Mouse (Mus musculus) neutrophil, adult 5-6 weeks (primary cell): ENCODE measurements around the gene Olfr391-ps. TPM values are rescaled to one million over a fixed set of nuclear protein-coding genes. Genes with fewer than 3 reads are reported as not detected.

Source experiments
- ATAC-seq: fragments of 151-379, 151-347 bp; 2 replicates; pipeline ENCODE4 v1.8.0; 2017; ENCODE audit warnings: mild to moderate bottlenecking, moderate TSS enrichment; ENCODE audit not compliant: insufficient number of reproducible peaks, poor library complexity, low FRiP score, severe bottlenecking; ENCODE audit errors: extremely low read depth
- total RNA-seq: library from RNA; stranded (forward); fragments of 200-1000 nt; gene quantifications from 2 replicates; pipeline ENCODE4 v1.2.3, GENCODE M21; 2017

Olfr391-ps gene
- not detected in 2 replicates for total RNA-seq

DNA sequence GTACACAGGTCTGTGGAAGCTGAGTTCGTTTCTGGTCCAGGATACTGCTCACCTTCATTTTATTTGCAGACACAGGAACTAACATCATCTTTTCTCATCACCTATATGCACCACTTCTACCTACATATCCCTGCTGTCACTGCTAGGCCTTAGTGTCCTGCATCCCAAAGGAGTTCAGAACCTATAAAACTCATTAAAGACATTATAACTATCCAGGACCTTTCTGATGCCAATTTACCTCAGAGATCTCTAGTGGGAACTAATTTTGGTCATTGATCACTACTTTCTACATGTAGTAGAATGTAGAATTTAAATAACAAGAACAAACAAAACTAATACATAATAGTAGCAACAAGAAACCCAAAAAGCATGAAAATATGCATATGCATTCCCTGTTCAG is at the start of gene Olfr391-ps:
Gene Olfr391-ps, minus strand, starts transcription at position 101 of the 400 bp plus-strand sequence.
- ATAC-seq, result no peak

DNA sequence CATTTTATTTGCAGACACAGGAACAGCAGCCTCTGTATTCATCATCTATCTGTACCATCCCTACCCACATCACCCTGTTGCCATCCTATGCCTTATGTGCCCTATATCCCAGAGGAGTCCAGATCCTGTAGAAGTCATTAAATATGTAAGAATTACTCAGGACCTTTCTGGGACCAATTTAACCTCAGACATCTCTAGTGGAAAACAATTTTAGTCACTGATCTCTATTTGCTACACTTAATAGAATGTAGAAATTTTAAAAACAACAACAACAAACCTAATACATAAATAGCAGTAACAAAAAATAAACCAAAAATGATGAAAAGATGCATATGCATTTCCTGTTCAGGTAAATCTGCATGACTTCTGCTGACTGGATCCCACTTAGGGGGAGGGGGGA is 48.5 kb upstream of the Olfr391-ps start, which contains the start of gene Olfr393:
Gene Olfr393, minus strand, starts transcription at position 101 of the 400 bp plus-strand sequence.
- no peak for ATAC-seq

DNA sequence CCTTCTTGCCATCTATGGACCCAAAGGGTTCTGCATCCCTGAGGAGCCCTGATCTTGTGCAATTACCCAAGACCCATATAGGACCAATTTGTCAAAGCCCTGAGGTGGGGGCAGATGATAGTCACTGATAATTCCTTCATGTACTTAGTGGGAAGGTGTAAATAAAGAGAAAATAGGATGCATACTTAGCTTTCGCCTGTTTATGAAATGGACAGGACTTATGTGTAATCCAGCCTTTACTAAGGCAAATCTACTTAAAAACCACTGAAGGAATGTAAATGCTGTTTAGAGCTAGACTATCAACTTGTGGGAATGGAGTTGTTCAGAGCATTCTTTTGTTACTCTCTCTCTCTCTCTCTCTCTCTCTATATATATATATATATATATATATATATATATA is 14.1 kb upstream of the Olfr391-ps start, which contains the start of gene Olfr392:
Gene Olfr392, minus strand, starts transcription at position 101 of the 400 bp plus-strand sequence.
- ATAC-seq, result no peak

DNA sequence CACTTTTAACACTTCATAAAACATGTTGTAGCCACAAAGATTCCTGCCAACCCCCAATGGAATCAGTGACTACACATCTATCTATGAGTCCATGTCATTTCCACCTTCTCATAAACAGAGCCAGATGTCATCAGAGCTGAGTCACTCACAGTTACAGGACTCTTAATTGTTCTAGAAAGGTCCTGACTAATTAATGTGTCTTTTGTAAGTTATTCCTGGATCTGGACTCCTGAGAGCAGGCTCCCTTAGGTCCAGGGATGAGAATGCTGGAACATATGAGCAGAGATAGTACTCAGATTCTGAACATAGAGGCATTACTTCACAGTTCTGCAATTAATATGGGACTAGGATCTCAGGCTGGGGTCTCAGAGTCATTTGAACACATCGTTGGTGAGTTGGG is 20.2 kb downstream of the Olfr391-ps start, which contains the start of gene Olfr390:
Gene Olfr390, plus strand, starts transcription at position 301 of the 400 bp plus-strand sequence.
- no peak for ATAC-seq

DNA sequence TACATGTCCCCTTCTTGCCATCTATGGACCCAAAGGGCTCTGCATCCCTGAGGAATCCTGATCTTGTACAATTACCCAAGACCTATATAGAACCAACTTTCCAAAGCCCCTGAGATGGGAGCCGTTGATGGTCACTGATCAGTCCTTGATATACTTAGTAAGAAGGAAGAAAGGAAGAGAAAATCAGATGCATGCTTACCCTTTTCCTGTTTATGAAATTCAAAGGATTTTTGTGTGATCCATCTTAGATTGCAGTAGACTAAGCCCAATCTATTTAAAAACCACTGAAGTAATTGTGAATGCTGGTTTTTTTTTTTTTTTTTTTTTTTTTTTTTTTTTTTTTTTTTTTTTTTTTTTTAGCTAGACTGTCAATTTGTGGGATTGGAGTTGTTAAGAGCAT is 22.2 kb downstream of the Olfr391-ps start, which contains the start of gene Olfr389:
Gene Olfr389, minus strand, starts transcription at position 101 of the 400 bp plus-strand sequence.
- no peak for ATAC-seq

DNA sequence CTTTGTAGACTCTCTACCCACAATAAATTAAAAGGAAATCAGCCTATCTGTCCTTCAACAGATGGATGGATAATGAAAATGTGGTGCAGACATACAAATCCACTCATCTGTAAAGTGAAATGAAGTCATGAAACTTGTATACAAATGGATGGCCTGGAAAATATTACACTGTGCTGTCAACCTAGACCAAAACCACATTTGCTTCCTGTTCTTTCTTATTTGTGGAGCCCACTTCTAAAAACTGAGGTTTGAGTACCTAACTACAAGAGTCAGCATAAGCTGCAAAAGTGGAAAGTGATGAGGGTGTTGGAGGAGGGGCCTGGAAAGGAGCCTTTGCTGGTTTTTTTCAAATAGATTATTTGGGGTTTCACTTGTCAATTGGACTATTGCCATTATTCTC is 43.7 kb downstream of the Olfr391-ps start:
- no peak for ATAC-seq

Other genes with a start within 250 kb of the Olfr391-ps start
- gene Olfr385, start 210.0 kb downstream of the Olfr391-ps start, total RNA-seq, result not detected in 2 replicates
- not detected in 2 replicates for gene Olfr384, start 204.5 kb downstream of the Olfr391-ps start, total RNA-seq
- not detected in 2 replicates for gene Zfp735, start 114.3 kb downstream of the Olfr391-ps start, total RNA-seq
- not detected in 2 replicates for gene Olfr389, start 22.3 kb downstream of the Olfr391-ps start, total RNA-seq
- not detected in 2 replicates for gene Olfr390, start 20.1 kb downstream of the Olfr391-ps start, total RNA-seq
- not detected in 2 replicates for gene Olfr392, start 14.0 kb upstream of the Olfr391-ps start, total RNA-seq
- gene Olfr393, start 48.4 kb upstream of the Olfr391-ps start, total RNA-seq, result not detected in 2 replicates
- 0.12 TPM in 1 of 2 replicates, not detected in the other for gene Olfr394, start 87.7 kb upstream of the Olfr391-ps start, total RNA-seq
- 0.12 TPM in 1 of 2 replicates, not detected in the other for gene Olfr395, start 106.2 kb upstream of the Olfr391-ps start, total RNA-seq
- gene Olfr23, start 133.6 kb upstream of the Olfr391-ps start, total RNA-seq, result not detected in 2 replicates
- not detected in 2 replicates for gene Olfr397, start 157.8 kb upstream of the Olfr391-ps start, total RNA-seq
- gene Olfr398, start 187.4 kb upstream of the Olfr391-ps start, total RNA-seq, result not detected in 2 replicates